Mouse (Mus musculus): ENCODE results near the gene Npnt.

The Npnt gene

DNA sequence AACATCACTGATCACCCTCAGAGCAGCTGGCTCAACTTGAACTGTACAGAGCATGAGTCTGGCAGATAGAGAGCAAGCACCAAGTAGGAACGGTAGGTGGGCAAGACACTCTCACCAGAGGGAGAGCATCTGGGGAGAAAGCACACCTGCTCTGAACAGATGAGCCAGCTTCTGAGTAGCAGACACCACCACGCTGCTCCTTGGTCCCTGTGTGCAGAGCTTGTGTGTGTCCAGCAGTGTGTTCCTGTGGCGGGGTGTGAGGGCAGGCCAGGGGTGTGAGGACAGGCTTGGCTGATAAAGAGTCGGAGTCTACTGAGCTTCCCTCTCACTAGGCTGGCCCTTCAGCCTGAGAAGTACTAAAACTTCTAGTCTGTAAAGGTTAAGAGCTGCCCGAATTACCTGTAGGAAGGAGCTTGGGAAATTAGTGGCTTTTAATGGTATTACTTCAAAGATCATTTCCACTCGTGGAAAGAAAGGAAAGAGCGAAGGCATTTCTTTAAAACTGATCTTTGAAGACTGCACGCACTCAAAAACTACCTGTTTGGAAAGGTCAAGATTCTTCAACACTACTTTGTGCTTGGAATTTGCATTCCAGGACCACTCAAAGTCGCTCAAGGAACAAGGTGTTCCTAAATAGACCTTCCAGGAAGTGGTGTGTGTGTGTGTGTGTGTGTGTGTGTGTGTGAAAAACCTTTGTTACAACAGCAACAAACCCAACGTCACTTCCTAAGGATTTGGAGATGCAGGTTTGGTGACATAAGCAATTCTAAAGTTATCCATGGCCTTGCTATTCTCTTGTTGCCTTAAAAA lies 9.7 kb downstream of the Npnt start:
- in situ Hi-C loops (cut with MboI; ENCODE audit: unreplicated experiment in 2 of 2) = no loop called here

DNA sequence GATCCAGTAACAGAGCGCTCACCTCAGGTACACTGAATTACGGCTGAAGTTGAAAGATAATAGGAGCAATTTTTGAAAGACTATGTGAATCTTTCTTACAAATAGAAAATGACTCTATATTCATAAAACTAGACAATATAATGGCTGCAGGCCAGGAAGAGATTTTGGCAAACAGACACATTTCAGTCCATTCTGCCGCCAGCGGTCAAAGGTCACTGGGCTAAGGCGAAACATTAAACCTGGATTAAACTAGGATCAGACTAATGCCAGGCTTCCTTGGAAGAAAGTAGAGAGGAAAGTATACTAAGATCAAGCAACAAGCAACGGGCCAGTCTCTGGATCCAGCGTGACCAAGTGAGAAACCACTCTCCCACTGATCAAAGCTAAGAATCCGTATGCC lies 11.1 kb downstream of the Npnt start:
- in situ Hi-C loops (cut with MboI; ENCODE audit: unreplicated experiment in 2 of 2) = no loop called here

DNA sequence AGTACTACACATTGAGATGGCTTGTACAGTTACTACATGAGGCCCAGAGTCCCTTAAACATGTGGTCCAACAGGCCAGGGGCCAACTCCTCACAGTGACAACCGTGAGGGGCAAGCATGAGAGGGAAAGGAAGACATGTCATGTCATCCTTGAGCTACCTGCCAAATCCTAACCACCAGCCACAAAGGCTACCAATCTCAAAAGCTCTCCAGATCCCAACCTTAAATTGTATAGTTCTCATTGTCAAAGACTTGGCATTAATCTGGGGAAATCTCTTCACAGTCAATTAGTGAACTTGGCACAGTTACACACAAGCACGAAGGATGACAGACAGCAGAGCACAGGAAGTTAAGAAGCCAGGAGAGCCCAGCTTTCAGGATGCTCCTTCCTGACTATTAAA lies 15.4 kb downstream of the Npnt start:
- in situ Hi-C loops (cut with MboI; ENCODE audit: unreplicated experiment in 2 of 2) = no loop called here

DNA sequence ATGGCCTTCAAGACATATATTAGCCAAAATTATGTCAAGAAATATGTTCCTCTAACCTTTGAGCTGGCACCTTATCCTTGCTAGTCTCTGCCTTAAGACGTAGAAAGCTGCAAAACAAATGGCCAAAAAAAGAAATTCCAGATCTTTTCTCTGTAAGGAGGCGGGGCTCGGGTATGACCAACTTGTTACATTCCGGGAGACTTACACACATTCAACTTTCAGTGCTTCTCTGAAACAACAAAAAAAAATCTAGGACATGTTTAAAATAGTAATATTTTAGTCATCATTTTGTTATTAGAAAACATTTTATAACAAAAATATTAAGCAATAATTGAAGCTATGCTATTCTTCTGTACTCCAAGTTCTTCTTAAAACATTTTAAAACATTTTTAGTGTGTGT lies 18.6 kb downstream of the Npnt start:
- in situ Hi-C loops (cut with MboI; ENCODE audit: unreplicated experiment in 2 of 2) = no loop called here

DNA sequence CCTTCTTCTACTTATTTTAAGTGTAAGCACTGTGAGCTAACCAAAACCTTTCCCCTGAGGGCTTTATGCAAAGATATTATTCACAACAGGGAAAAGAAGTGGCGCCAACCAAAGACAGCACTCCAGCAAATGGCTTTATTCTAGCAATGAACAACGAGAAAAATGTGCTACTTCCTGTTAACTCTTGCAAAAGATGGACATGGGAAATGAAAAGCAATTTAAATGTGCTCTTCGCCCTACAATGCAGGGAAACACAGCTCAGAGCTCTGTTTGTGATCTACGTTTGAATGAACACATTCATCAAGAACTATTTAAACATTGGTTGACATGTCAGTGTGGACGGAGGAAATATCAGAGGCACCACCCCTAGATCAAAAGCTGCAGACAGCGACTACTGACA lies 20.2 kb downstream of the Npnt start:
- in situ Hi-C loops (cut with MboI; ENCODE audit: unreplicated experiment in 2 of 2) = no loop called here

DNA sequence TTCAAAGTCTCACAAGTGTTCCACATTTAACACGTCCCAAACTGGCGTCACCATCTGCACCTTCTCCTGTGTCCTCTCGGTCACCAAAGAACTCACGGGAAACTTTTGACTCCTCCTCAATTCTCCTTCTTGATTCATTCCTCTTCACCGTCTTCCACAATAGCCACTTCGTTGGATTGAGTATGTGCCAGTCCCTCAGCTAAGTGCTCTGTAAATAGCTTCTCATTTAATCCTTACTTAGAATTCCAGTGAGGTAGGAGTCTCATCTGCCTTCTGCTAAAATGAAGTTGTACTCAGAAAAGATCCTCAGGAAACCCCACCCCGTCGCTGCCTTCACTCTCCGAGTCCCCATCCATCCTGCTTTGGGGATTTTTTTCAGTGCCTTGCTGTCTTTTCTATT lies 21.9 kb downstream of the Npnt start:
- in situ Hi-C loops (cut with MboI; ENCODE audit: unreplicated experiment in 2 of 2) = no loop called here

DNA sequence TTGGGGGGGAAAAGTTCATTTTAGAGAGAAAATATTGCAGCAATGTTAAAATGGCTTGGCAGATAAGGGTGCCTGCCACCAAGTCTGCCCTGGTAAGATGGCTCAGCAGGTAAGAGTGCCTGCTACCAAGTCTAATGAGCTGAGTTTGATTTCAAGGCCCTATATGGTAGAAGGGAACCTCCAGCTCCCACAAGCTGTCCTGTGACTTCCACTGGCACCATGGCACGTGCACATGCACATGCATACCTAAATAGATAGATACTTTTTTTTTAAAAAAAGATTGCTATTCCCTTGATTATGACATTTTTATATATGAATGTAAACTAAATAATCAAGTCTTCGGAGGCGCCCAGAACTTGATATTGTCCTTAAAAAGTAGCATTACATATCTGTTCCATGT lies 30.3 kb downstream of the Npnt start:
- in situ Hi-C loops (cut with MboI; ENCODE audit: unreplicated experiment in 2 of 2) = no loop called here

DNA sequence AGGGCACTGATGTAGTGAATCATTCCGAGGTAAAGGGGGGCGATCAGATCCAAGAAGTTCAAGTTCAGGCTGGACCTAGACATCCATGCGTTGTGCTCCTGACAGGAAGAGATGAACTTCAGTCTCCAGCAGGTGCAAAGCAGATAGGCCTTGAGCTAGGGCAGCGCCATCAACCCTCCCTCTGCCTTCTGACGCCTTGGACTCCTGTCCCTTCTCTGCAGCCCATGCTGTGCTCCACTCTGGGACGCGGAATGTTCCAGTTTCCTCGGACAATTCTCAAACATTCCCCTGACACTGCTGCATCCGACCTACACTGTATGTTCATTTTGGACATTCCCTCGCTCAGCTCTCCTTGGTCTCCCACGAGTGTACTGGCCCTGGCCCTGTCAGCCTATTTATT lies 30.9 kb downstream of the Npnt start:
- in situ Hi-C loops (cut with MboI; ENCODE audit: unreplicated experiment in 2 of 2) = no loop called here

DNA sequence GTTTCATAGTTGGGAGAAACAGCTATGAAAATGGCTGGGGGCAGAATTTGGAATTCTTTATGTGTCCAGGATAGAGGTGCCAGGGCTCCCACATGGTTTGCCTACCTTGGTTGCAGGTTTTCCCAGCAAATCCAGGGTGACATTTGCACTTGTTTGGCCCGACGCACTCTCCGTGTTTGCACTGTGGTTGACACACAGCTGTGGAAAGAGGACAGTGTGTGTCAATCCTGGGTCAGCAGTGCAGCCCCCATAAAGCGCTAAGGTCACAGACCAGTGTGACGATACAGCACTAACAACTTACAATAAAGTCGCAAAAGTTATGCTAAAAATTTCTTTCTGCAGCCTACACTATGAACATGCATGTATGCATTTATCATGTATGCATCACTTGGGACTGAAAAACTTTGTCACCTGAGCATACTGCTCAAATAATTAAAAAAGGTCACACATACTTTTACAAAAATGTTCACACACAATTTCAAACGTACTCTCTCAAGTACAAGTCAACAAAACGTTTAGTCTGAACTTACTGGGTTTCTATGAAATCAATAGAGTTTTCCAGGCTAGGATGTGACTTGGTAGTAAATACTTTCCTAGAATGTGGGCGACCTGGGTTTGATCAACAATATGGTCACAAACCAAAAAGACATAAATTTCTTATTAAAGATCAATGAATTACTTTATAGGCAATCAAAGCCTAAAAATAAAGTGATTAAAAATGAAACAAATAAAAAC lies 32.6 kb downstream of the Npnt start:
- in situ Hi-C loops (cut with MboI; ENCODE audit: unreplicated experiment in 2 of 2) = no loop called here

DNA sequence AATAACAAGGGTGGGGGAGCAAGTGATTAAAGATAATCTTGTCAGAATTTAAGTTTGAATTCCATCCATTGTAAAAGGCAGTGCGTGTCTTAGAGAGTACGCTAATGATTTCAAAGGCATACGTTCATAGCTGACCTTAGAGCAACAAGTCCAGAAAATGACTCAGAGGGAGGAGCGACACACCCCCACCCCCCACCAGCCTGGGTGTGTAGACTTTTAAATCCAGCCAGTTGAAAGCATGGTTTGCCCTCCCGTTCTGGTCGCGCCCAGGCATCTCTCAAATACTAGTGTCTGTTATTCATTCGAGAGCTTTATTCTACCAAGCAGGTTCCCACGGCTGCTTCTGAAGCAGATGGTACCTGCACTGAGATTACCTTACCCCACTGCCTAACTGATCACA lies 34.4 kb downstream of the Npnt start:
- in situ Hi-C loops (cut with MboI; ENCODE audit: unreplicated experiment in 2 of 2) = no loop called here

DNA sequence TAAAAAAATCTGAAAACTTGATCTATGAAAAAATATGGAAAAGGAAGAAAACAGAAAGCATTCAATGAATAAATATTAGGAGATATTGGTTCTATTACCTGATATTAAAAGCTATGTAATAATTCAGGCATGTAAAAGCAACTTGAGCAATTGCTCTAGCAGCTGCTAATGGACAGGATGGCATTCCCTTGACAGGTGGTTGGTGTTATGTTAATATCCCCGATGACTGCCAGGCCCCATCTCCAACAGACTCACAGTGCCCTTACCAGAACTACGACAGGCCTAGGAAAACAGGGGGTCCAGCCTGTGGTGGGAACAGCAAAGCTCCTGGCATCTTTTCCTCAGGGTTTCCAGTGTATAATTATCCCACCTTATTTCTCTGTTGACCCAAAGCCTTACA lies 37.7 kb downstream of the Npnt start:
- in situ Hi-C loops (cut with MboI; ENCODE audit: unreplicated experiment in 2 of 2) = no loop called here

DNA sequence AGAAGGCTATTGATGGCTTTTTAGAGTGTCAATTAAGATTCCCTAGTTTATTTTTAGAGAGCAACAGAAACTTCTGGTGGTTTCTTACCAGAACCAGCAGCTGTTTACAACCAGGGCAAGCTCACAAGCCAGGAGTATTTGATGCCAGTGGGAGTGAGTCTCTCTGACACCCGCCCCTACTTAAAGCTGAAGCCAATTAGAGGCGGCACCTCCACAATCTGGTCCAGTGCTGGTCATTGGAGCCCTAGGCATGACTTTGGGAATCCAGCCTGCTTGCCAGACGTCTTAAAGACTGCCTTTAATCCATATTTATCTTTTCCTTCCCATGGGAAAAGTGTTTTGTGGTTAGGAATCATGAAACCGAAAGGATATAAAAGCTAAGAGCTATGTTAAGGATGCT lies 38.4 kb downstream of the Npnt start:
- in situ Hi-C loops (cut with MboI; ENCODE audit: unreplicated experiment in 2 of 2) = no loop called here

DNA sequence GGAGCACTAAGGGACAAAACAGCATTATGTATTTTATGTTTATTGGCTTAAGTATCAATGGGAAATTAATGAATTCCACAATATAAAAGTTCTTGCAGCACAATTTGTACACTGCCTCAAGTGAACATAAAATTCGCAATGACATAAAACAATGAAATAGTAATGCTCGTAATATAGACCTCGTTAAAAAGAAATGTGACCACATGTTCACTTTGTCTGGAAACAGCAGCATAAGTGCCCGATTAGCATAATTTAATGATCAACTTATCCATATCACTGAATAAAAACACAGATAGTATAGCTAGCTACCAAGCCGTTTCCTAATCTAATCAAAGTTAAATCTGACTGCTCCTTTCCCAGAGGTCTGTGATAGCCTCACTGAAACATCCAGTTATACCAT lies 39.4 kb downstream of the Npnt start:
- in situ Hi-C loops (cut with MboI; ENCODE audit: unreplicated experiment in 2 of 2) = no loop called here

DNA sequence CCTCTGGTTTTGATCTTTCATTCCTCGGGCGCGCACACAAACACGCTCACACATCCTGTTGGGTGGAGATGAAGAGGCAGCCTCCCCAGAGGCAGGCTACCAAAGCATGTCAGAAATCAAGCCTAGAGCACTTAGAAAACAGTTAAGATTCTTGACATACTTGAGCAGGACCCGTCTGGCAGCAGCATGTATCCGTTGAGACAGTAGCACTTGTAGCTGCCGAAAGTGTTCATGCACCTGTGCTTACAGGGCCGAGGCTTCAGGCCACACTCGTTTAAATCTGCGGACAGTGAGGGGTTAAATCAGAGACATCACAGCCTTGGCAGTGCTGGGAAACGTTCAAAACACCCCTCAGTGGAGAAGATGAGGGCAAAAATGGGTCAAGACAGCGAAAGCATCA lies 40.4 kb downstream of the Npnt start:
- in situ Hi-C loops (cut with MboI; ENCODE audit: unreplicated experiment in 2 of 2) = no loop called here

DNA sequence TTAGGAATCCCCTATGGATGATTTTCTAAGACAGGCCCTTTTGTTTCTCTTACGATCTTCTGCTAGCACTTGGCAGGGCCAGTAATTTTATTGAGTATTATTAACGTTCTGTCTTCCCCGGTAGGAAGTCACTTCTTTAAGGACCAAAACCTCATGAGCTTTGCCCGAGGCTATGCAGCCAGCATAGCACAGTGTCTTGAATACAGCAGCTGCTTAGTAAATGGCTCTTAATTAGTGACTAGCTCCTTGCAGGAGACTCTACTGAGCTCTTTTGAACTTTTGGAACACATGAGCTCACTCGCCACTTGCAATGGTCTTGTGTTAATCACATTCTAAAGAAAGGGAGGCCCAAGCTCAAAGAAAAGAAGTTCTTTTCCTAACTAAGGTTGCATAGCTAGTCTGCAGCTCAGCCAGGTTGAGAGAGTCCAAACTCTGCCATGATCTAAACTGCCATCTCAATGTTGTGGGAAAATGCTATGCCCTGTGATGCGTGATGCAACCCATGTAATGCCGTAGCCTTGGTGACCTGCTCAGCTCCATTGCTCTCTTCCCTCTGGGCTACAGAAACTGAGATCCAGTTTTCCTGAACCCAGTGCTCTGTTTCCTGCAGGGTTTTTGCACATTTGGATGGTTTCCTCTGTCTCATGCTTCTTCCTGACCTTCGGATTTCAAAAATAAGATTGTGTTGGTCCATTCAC lies 42.4 kb downstream of the Npnt start:
- in situ Hi-C loops (cut with MboI; ENCODE audit: unreplicated experiment in 2 of 2) = no loop called here

DNA sequence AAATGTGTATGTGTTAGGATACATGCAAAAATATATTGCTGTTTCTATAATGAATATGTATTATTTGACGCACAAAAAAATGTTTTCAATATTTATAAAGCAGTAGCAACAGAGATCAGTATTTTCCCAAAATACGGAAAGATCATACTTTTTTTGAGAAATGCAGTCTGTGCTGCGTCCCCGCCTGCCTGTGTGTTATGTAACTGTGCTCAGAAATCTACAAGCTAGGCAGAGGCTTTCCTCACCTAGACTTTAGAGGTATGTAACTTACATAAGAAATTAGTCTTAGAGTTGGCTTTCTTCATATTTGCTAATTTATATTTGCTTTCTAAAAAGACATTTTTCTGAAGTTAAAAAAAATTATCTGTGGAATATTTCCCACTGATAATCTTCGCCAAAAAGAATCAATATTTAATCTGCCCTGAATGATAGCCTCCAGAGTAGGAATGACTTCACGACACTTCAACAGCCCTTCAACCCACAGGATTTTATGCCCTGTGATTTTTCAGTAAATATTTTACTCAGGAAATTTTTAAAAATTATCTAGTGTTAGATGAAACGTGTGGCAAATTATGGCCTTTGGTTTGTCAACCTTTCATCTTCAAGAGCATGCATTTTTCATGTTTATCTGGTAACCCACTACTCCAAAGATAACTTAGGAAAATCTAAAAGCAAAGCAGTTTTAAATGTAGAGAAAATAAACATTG lies 44.7 kb downstream of the Npnt start:
- in situ Hi-C loops (cut with MboI; ENCODE audit: unreplicated experiment in 2 of 2) = no loop called here

DNA sequence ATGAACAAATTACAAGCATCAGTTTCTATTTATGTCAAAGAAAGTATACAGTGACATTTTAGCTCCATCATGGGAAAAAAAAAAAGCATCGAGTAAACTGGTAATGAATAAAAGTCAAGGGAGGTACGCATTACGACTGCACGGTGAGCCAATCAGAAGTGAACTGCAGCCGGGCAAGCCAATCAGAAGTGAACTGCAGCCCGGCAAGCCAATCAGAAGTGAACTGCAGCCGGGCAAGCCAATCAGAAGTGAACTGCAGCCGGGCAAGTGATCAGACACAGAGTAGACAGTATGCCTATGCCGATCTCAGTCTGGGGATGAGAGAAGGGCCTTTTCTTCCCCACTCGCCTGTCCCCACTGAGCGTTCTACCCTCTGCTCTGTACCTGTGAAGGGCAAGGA lies 46.7 kb downstream of the Npnt start:
- in situ Hi-C loops (cut with MboI; ENCODE audit: unreplicated experiment in 2 of 2) = no loop called here

DNA sequence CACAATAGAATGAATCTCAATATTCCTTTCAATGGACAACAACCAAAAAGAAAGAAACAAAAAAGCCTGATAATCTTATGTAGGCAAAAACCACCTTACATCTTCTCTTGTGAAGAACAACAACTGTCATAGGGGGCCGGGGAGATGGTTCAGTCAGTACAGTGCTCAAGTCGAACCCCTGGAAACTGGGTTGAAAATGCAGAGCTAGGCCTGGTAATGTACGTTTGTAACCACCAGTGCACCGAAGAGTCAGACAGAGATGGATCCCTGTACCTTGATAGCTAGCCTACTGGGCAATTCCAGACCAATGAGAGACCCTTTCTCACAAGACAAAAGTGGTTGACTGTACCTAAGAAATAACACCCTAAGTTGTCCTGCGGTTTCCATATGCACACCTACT lies 47.2 kb downstream of the Npnt start:
- in situ Hi-C loops (cut with MboI; ENCODE audit: unreplicated experiment in 2 of 2) = no loop called here

DNA sequence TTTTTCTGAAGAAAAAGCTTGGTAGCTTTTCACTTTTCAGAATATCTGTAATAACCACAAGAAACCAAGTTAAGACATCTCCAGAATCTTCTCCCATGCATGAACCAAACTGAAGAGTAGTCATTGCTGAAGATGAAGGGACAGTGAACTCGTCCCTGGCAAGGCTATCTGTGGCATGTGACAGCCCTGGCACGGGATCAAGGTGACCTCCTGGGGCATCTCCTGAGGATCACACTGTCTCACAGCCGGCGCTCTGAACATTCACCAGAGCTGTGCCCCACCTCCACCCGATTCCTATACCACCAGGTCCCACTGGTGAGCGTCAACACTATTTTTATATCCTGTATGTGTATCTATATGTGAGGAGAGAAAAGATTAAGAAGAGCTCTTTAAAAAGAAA lies 47.9 kb downstream of the Npnt start:
- in situ Hi-C loops (cut with MboI; ENCODE audit: unreplicated experiment in 2 of 2) = no loop called here

DNA sequence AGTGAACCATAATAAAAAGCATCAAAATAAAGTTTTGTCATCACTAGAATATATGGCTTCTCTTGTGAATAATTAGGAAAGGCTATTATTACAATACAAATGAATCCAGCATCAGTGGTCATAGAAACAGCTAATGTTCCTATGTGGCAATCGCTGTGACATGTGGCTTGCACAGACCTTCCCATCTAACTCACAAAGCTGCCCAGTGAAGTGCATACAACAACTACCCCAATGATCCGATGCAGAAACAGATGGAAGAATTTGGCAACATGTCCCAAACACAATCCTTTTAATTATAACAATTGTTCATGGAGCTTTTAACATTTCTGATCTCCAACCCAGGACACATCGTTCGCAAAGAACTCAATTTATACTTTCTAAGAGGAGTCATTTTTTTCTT lies 52.2 kb downstream of the Npnt start:
- in situ Hi-C loops (cut with MboI; ENCODE audit: unreplicated experiment in 2 of 2) = no loop called here

DNA sequence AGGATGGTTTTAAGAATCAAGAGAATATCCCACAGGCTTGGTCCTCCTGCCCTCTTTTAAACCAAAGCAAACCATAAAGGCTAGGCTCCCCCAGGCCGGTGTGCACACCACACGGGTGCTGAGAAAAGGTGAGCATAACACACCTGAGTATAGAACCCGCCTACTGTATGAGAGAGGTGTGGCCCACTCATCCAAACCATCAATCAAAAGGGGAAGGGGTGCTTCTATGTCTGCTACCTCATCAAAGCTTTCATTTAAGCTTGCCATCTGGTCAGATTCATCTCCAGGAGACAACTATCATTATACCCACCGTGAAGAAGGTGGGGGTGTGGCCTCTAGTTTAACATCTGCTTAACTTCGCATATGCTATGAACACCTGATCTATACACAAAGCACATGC lies 52.7 kb downstream of the Npnt start:
- in situ Hi-C loops (cut with MboI; ENCODE audit: unreplicated experiment in 2 of 2) = no loop called here

All from v-Abl transformed pro-B cells (cell line).